Mouse (Mus musculus): ENCODE results near the gene Epb41l2. TPM values are rescaled to one million over a fixed set of nuclear protein-coding genes. Genes with fewer than 3 reads are reported as not detected.

Epb41l2 gene
- polyA plus RNA-seq, 1 experiment from 2014 or later: 20.8 TPM

- 80% methylated on average over 7 of the region's 7 CpGs for WGBS
- no peaks in the 10 kb centered on the region for H3K36me3 ChIP-seq (ENCODE audit: control insufficient read depth, insufficient read depth)
- no peak overlapping the region for H3K9ac ChIP-seq (replicated peaks; ENCODE audit: low read depth, low read length)
- no peaks in the 10 kb centered on the region for H3K27me3 ChIP-seq (replicated peaks; ENCODE audit: control insufficient read depth, insufficient read depth, low read length)
- no peaks in the 10 kb centered on the region for H3K9me3 ChIP-seq (ENCODE audit: control insufficient read depth, low read length)
- no peak overlapping the region for H3K27ac ChIP-seq (ENCODE audit: low read length)
- no peak for ATAC-seq
- no peak overlapping the region for H3K4me2 ChIP-seq (ENCODE audit: low read length)
- no peaks in the 10 kb centered on the region for H3K4me1 ChIP-seq (replicated peaks; ENCODE audit: control insufficient read depth, insufficient read depth, low read length)
- no peak overlapping the region for H3K4me3 ChIP-seq (replicated peaks; ENCODE audit: low read length)
Observed at GRCm38 (mm10) chr10:25392786-25393185, 33.2 kb downstream of the Epb41l2 start.

- 91% methylated on average over 1 of the region's 1 CpGs for WGBS
- Histone ChIP-seq H3K4me1 (replicated peaks; ENCODE audit: control insufficient read depth, insufficient read depth, low read length) (0 out of 2 replicates have a peak, but pooled peaks cover 2% of the 10 kb centered on the region), H3K36me3 (ENCODE audit: control insufficient read depth, insufficient read depth) (no peaks in the 10 kb centered on the region), H3K4me3 (replicated peaks; ENCODE audit: low read length) (no peak overlapping the region), H3K9ac (replicated peaks; ENCODE audit: low read depth, low read length) (no peak overlapping the region), H3K27ac (ENCODE audit: low read length) (no peak overlapping the region), H3K4me2 (ENCODE audit: low read length) (no peak overlapping the region), H3K27me3 (replicated peaks; ENCODE audit: control insufficient read depth, insufficient read depth, low read length) (no peaks in the 10 kb centered on the region), H3K9me3 (ENCODE audit: control insufficient read depth, low read length) (no peaks in the 10 kb centered on the region)
- no peak for ATAC-seq
Observed at GRCm38 (mm10) chr10:25393721-25394120, 34.1 kb downstream of the Epb41l2 start.

- WGBS: 81% methylated on average over 5 of the region's 5 CpGs
- Histone ChIP-seq H3K4me1 (replicated peaks; ENCODE audit: control insufficient read depth, insufficient read depth, low read length) (peaks cover 6% of the 10 kb centered on the region; the same call in 1 of the 2 replicates), H3K27ac (ENCODE audit: low read length) (no peak overlapping the region), H3K4me3 (replicated peaks; ENCODE audit: low read length) (no peak overlapping the region), H3K36me3 (ENCODE audit: control insufficient read depth, insufficient read depth) (no peaks in the 10 kb centered on the region), H3K9me3 (ENCODE audit: control insufficient read depth, low read length) (no peaks in the 10 kb centered on the region), H3K4me2 (ENCODE audit: low read length) (no peak overlapping the region), H3K9ac (replicated peaks; ENCODE audit: low read depth, low read length) (no peak overlapping the region), H3K27me3 (replicated peaks; ENCODE audit: control insufficient read depth, insufficient read depth, low read length) (no peaks in the 10 kb centered on the region)
- no peak for ATAC-seq
Observed at GRCm38 (mm10) chr10:25395236-25395886, 35.8 kb downstream of the Epb41l2 start.

- no peak overlapping the region for H3K9ac ChIP-seq (replicated peaks; ENCODE audit: low read depth, low read length)
- H3K4me3 ChIP-seq (replicated peaks; ENCODE audit: low read length): no peak overlapping the region
- no peak overlapping the region for H3K27ac ChIP-seq (ENCODE audit: low read length)
- H3K4me1 ChIP-seq (replicated peaks; ENCODE audit: control insufficient read depth, insufficient read depth, low read length): peaks cover 6% of the 10 kb centered on the region; the same call in 1 of the 2 replicates
- H3K9me3 ChIP-seq (ENCODE audit: control insufficient read depth, low read length): no peaks in the 10 kb centered on the region
- no peaks in the 10 kb centered on the region for H3K36me3 ChIP-seq (ENCODE audit: control insufficient read depth, insufficient read depth)
- 89% methylated on average over 3 of the region's 3 CpGs for WGBS
- ATAC-seq: no peak
- H3K27me3 ChIP-seq (replicated peaks; ENCODE audit: control insufficient read depth, insufficient read depth, low read length): no peaks in the 10 kb centered on the region
- H3K4me2 ChIP-seq (ENCODE audit: low read length): no peak overlapping the region
Observed at GRCm38 (mm10) chr10:25396859-25397258, 37.3 kb downstream of the Epb41l2 start.

GRCm38 (mm10) chr10:25397767-25398690 is 38.4 kb downstream of the Epb41l2 start:
- H3K36me3 ChIP-seq (ENCODE audit: control insufficient read depth, insufficient read depth): no peaks in the 10 kb centered on the region
- H3K9me3 ChIP-seq (ENCODE audit: control insufficient read depth, low read length): no peaks in the 10 kb centered on the region
- no peak overlapping the region for H3K4me3 ChIP-seq (replicated peaks; ENCODE audit: low read length)
- H3K27ac ChIP-seq (ENCODE audit: low read length): no peak overlapping the region
- WGBS: 47% methylated on average over 14 of the region's 14 CpGs
- no peak overlapping the region for H3K9ac ChIP-seq (replicated peaks; ENCODE audit: low read depth, low read length)
- no peaks in the 10 kb centered on the region for H3K27me3 ChIP-seq (replicated peaks; ENCODE audit: control insufficient read depth, insufficient read depth, low read length)
- ATAC-seq: no peak
- H3K4me2 ChIP-seq (ENCODE audit: low read length): no peak overlapping the region
- H3K4me1 ChIP-seq (replicated peaks; ENCODE audit: control insufficient read depth, insufficient read depth, low read length): peaks cover 6% of the 10 kb centered on the region; the same call in 1 of the 2 replicates

GRCm38 (mm10) chr10:25399016-25399415 is 39.4 kb downstream of the Epb41l2 start:
- Histone ChIP-seq H3K4me1 (replicated peaks; ENCODE audit: control insufficient read depth, insufficient read depth, low read length) (peaks cover 6% of the 10 kb centered on the region; the same call in 1 of the 2 replicates), H3K9me3 (ENCODE audit: control insufficient read depth, low read length) (no peaks in the 10 kb centered on the region), H3K9ac (replicated peaks; ENCODE audit: low read depth, low read length) (no peak overlapping the region), H3K27me3 (replicated peaks; ENCODE audit: control insufficient read depth, insufficient read depth, low read length) (no peaks in the 10 kb centered on the region), H3K36me3 (ENCODE audit: control insufficient read depth, insufficient read depth) (no peaks in the 10 kb centered on the region), H3K4me3 (replicated peaks; ENCODE audit: low read length) (no peak overlapping the region), H3K27ac (ENCODE audit: low read length) (no peak overlapping the region), H3K4me2 (ENCODE audit: low read length) (no peak overlapping the region)
- 97% methylated on average over 4 of the region's 4 CpGs for WGBS
- ATAC-seq: no peak

- H3K4me1 ChIP-seq (replicated peaks; ENCODE audit: control insufficient read depth, insufficient read depth, low read length): peaks cover 6% of the 10 kb centered on the region; the same call in 1 of the 2 replicates
- H3K36me3 ChIP-seq (ENCODE audit: control insufficient read depth, insufficient read depth): no peaks in the 10 kb centered on the region
- H3K4me2 ChIP-seq (ENCODE audit: low read length): no peak overlapping the region
- H3K27me3 ChIP-seq (replicated peaks; ENCODE audit: control insufficient read depth, insufficient read depth, low read length): no peaks in the 10 kb centered on the region
- no peaks in the 10 kb centered on the region for H3K9me3 ChIP-seq (ENCODE audit: control insufficient read depth, low read length)
- no peak for ATAC-seq
- no peak overlapping the region for H3K27ac ChIP-seq (ENCODE audit: low read length)
- H3K9ac ChIP-seq (replicated peaks; ENCODE audit: low read depth, low read length): no peak overlapping the region
- H3K4me3 ChIP-seq (replicated peaks; ENCODE audit: low read length): no peak overlapping the region
- WGBS: 41% methylated on average over 8 of the region's 8 CpGs
Observed at GRCm38 (mm10) chr10:25400076-25400475, 40.5 kb downstream of the Epb41l2 start.

GRCm38 (mm10) chr10:25400646-25401045 is 41.0 kb downstream of the Epb41l2 start:
- 93% methylated on average over 9 of the region's 9 CpGs for WGBS
- H3K4me1 ChIP-seq (replicated peaks; ENCODE audit: control insufficient read depth, insufficient read depth, low read length): peaks cover 6% of the 10 kb centered on the region; the same call in 1 of the 2 replicates
- H3K9me3 ChIP-seq (ENCODE audit: control insufficient read depth, low read length): no peaks in the 10 kb centered on the region

GRCm38 (mm10) chr10:25401356-25401755 is 41.8 kb downstream of the Epb41l2 start:
- Histone ChIP-seq H3K9me3 (ENCODE audit: control insufficient read depth, low read length) (no peaks in the 10 kb centered on the region), H3K27me3 (replicated peaks; ENCODE audit: control insufficient read depth, insufficient read depth, low read length) (no peaks in the 10 kb centered on the region), H3K27ac (ENCODE audit: low read length) (no peak overlapping the region), H3K36me3 (ENCODE audit: control insufficient read depth, insufficient read depth) (no peaks in the 10 kb centered on the region), H3K4me3 (replicated peaks; ENCODE audit: low read length) (no peak overlapping the region), H3K4me1 (replicated peaks; ENCODE audit: control insufficient read depth, insufficient read depth, low read length) (peaks cover 6% of the 10 kb centered on the region; the same call in 1 of the 2 replicates), H3K9ac (replicated peaks; ENCODE audit: low read depth, low read length) (no peak overlapping the region), H3K4me2 (ENCODE audit: low read length) (no peak overlapping the region)
- ATAC-seq: no peak
- WGBS: 78% methylated on average over 2 of the region's 2 CpGs

More at GRCm38 (mm10) chr10:25400646-25401045, 41.0 kb downstream of the Epb41l2 start:
- Histone ChIP-seq H3K4me3 (replicated peaks; ENCODE audit: low read length) (no peak overlapping the region), H3K4me2 (ENCODE audit: low read length) (no peak overlapping the region), H3K27me3 (replicated peaks; ENCODE audit: control insufficient read depth, insufficient read depth, low read length) (no peaks in the 10 kb centered on the region), H3K36me3 (ENCODE audit: control insufficient read depth, insufficient read depth) (no peaks in the 10 kb centered on the region), H3K9ac (replicated peaks; ENCODE audit: low read depth, low read length) (no peak overlapping the region), H3K27ac (ENCODE audit: low read length) (no peak overlapping the region)
- no peak for ATAC-seq

All from forebrain, embryonic 16.5 days (tissue).